Mouse (Mus musculus): ENCODE results near the gene Scd4.

GRCm38 (mm10) chr19:44303502-44303901, 29.4 kb upstream of the Scd4 start:
- TF ChIP-seq CTCF (IDR thresholded peaks at IDR 0.05; ENCODE audit: insufficient read depth, low read length) (no peak), POLR2A (IDR thresholded peaks at IDR 0.05; ENCODE audit: borderline replicate concordance, extremely low read depth, low read depth, low read length) (no peak)
